Mouse (Mus musculus): ENCODE results near the gene Coasy.

- TF ChIP-seq CTCF (IDR thresholded peaks at IDR 0.05; ENCODE audit: insufficient read depth, low read depth, low read length) (no peak), POLR2A (IDR thresholded peaks at IDR 0.05; ENCODE audit: insufficient read depth, low read depth, low read length) (no peak)
Observed at GRCm38 (mm10) chr11:101103011-101103410, 20.6 kb downstream of the Coasy start.
